Mouse (Mus musculus): ENCODE results near the gene AL607142.1.

DNA sequence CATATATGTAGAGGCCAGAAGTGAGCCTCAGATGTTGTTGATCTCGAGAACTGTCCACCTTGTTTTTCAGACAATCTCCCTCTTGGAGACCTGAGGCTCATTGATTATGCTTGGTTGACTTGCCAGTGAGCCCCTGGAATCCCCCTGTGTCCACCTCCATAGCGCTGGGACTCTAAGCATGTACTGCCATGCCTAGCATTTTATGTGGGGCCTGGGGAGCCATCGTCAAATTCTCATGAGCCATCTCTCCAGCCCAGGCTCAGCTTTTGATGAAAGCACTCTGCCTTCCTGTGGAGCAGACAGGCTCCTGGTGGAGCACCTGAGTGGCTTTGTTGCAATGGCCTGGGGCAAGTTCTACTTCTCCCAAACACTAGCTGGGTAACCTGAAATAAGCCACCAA is 14.9 kb upstream of the AL607142.1 start:
- TF ChIP-seq CTCF (IDR thresholded peaks at IDR 0.05): no peak
- no peak for TF ChIP-seq POLR2A (IDR thresholded peaks at IDR 0.05; ENCODE audit: insufficient read depth, low read depth, low read length)

Measured in heart, adult 2 months (tissue).